Mouse (Mus musculus) bone marrow, adult 2 months (tissue): ENCODE measurements around the gene E130308A19Rik.
A peak's percentile ranks its signal among the peaks of the same experiment; 100 is the strongest.

Source experiments
- CTCF ChIP-seq: fragments of 200-500 bp; IDR thresholded peaks from 2 replicates; pipeline ENCODE4 v1.5.1; 2011; ENCODE audit warnings: low read length, control low read depth; ENCODE audit not compliant: control insufficient read depth, insufficient read depth
- POLR2A ChIP-seq: fragments of 200-500 bp; IDR thresholded peaks from 2 replicates; pipeline ENCODE4 v1.6.1; 2011; ENCODE audit warnings: low read depth, mild to moderate bottlenecking, control low read depth, low read length, borderline replicate concordance; ENCODE audit not compliant: control insufficient read depth

DNA sequence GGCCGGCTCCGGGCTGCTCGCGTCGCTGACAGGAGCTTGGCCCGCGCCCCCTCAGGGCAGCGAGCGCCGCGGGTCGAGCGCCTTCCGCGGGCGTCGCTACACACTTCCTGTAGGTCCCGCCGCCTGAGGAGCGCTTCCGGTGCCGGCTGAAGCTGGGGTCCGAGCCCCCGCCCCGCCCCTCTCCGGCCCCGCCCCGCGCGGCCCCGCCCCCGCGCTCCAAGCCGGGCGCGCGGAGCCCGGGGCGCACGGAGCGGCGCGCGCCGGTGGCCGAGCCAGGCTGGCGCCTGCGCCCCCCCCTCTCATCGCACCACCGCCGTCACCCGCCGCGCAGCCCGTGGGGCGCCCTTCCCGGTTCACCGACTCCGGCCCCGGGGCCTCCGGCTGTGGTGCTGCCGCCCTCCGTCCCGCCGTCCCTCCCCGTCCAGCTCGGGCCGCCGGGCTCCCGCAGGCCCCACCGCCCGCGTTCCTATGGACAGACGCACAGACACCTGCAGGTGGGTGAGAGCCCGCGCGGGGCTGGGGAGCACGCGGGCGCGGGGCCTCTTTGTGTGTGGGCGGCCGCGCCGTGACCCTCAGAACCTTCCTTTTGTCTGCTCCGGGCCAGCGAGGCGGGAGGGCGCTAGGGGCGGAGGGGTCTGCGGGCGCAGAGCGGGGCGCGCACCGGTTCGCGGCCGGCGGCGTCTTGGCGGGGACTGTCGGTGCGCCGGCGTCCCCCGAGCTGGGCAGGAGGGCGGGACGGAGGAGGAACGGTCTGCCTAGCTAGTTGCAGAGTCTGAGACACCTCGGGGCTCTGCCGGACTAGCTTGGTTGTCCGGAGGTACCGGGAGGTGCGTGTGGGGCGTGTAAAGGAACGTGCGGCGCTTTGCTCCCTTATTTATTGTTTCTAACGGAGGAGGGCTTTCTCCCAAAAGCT, at the start of gene E130308A19Rik:
- no peak for TF ChIP-seq CTCF
- peak; percentile 76; the same call in 1 of the 2 replicates for TF ChIP-seq POLR2A
